Mouse (Mus musculus): ENCODE data around the gene Paxx.

The Paxx gene

GRCm38 (mm10) chr2:25408908-25409307 lies 52.0 kb downstream of the Paxx start:
- no peak for DNase-seq (ENCODE audit: low read depth, low spot score)
